Mouse (Mus musculus) left cerebral cortex, postnatal 14 days (tissue): ENCODE data around the gene Rictor. TPM values are rescaled to one million over a fixed set of nuclear protein-coding genes. Genes with fewer than 3 reads are reported as not detected.

Experiments used
- DNase-seq, 2 experiments: peaks; one replicate each; pipeline ENCODE4 v3.0.0; 2021 to 2022; ENCODE audit warnings: low spot score in 2 of 2, mixed read lengths in 1 of 2
- intact Hi-C: fragments of 180-260 bp; cut with DNase I; formaldehyde crosslinking; loops from one replicate; pipeline ENCODE4 v1.15.1; 2025
- long read RNA-seq, 2 experiments: library from polyadenylated mRNA; stranded (forward); transcript quantifications; one replicate each; pipeline ENCODE4 v2.0.0; 2021
- total RNA-seq, 2 experiments: library from RNA; stranded (reverse); gene quantifications; 2 replicates each; pipeline ENCODE4 v1.2.3; 2021

The Rictor gene
- 10 to 100 TPM; 37.3 to 38.1 TPM for total RNA-seq
- long read RNA-seq, experiment 1, full-length matches to known transcripts = 1 of 4 reads
- long read RNA-seq, experiment 1, partial matches to known transcripts = 0 of 4 reads
- long read RNA-seq, experiment 1, other reads (novel, unspliced or antisense) = 3 of 4 reads
- long read RNA-seq, experiment 2, full-length matches to known transcripts = 1 of 6 reads
- long read RNA-seq, experiment 2, partial matches to known transcripts = 4 of 6 reads
- long read RNA-seq, experiment 2, other reads (novel, unspliced or antisense) = 1 of 6 reads

- DNase-seq = peak; percentile 62 to 80
- intact Hi-C loops = no loop called here
Observed at GRCm38 (mm10) chr15:6707936-6708525, at the start of gene Rictor. Rictor (plus strand) TSS chr15:6708379.

GRCm38 (mm10) chr15:6661951-6662350 lies 46.2 kb upstream of the Rictor start:
- DNase-seq = no peak
- intact Hi-C loops = no loop called here

GRCm38 (mm10) chr15:6663991-6664390 lies 44.2 kb upstream of the Rictor start:
- no peak for DNase-seq
- intact Hi-C loops = no loop called here

GRCm38 (mm10) chr15:6666072-6666471 lies 42.1 kb upstream of the Rictor start:
- intact Hi-C loops = no loop called here
- no peak for DNase-seq

- no peak for DNase-seq
- intact Hi-C loops = no loop called here
Observed at GRCm38 (mm10) chr15:6668793-6669437, 39.3 kb upstream of the Rictor start.

- DNase-seq = no peak
- intact Hi-C loops = no loop called here
Observed at GRCm38 (mm10) chr15:6678479-6678878, 29.7 kb upstream of the Rictor start.

- intact Hi-C loops = no loop called here
Observed at GRCm38 (mm10) chr15:6702164-6702563, 6.0 kb upstream of the Rictor start.

GRCm38 (mm10) chr15:6705351-6705901 lies 2.8 kb upstream of the Rictor start:
- intact Hi-C loops = no loop called here
- DNase-seq = no peak

More at GRCm38 (mm10) chr15:6702164-6702563, 6.0 kb upstream of the Rictor start:
- no peak for DNase-seq

- DNase-seq = peak; percentile 40 to 55
- intact Hi-C loops = no loop called here
Observed at GRCm38 (mm10) chr15:6707551-6707935, 636 bp upstream of the Rictor start.

GRCm38 (mm10) chr15:6708526-6709441 lies 605 bp downstream of the Rictor start:
- intact Hi-C loops = no loop called here
- peak in 1 of 2 experiments; percentile 43 for DNase-seq

- intact Hi-C loops = no loop called here
- DNase-seq = no peak
Observed at GRCm38 (mm10) chr15:6709618-6710017, 1.4 kb downstream of the Rictor start.

- intact Hi-C loops = no loop called here
- DNase-seq = no peak
Observed at GRCm38 (mm10) chr15:6710341-6710740, 2.2 kb downstream of the Rictor start.

GRCm38 (mm10) chr15:6711226-6711625 lies 3.0 kb downstream of the Rictor start:
- intact Hi-C loops = no loop called here
- DNase-seq = no peak

GRCm38 (mm10) chr15:6714819-6715218 lies 6.6 kb downstream of the Rictor start:
- intact Hi-C loops = no loop called here
- DNase-seq = no peak

- intact Hi-C loops = no loop called here
- DNase-seq = no peak
Observed at GRCm38 (mm10) chr15:6715237-6715636, 7.1 kb downstream of the Rictor start.

- intact Hi-C loops = no loop called here
- DNase-seq = no peak
Observed at GRCm38 (mm10) chr15:6721385-6721784, 13.2 kb downstream of the Rictor start.

- intact Hi-C loops = no loop called here
- DNase-seq = no peak
Observed at GRCm38 (mm10) chr15:6721802-6722201, 13.6 kb downstream of the Rictor start.

GRCm38 (mm10) chr15:6722405-6723176 lies 14.4 kb downstream of the Rictor start:
- no peak for DNase-seq
- intact Hi-C loops = no loop called here

GRCm38 (mm10) chr15:6723338-6723737 lies 15.2 kb downstream of the Rictor start:
- intact Hi-C loops = no loop called here
- no peak for DNase-seq
